Mouse (Mus musculus) MEL (cell line): ENCODE results near the gene Gm28053.

ENCODE experiments used
- CHD2 ChIP-seq: IDR thresholded peaks from 2 replicates; pipeline ENCODE4 v1.6.1; 2011; ENCODE audit warnings: low read length, improper control_type of control experiment
- CTCF ChIP-seq, 3 experiments: IDR thresholded peaks in 2 of 3; conservative IDR thresholded peaks in 1 of 3; 2 replicates each; pipeline ENCODE4 v1.5.1; 2011 to 2012; ENCODE audit warnings: low read length in 3 of 3, low read depth in 2 of 3, mild to moderate bottlenecking in 2 of 3, improper control_type of control experiment in 1 of 3, inconsistent platforms in 1 of 3, mixed read lengths in 1 of 3, moderate library complexity in 1 of 3; ENCODE audit not compliant: control insufficient read depth in 1 of 3, insufficient read depth in 1 of 3, poor library complexity in 1 of 3, severe bottlenecking in 1 of 3
- EP300 ChIP-seq, 2 experiments: IDR thresholded peaks; 2 replicates each; pipeline ENCODE4 v1.6.1; 2011; ENCODE audit warnings: improper control_type of control experiment in 2 of 2, low read length in 2 of 2, low read depth in 1 of 2, mild to moderate bottlenecking in 1 of 2
- KAT2A ChIP-seq: conservative IDR thresholded peaks from 2 replicates; pipeline ENCODE4 v1.6.1; 2012; ENCODE audit warnings: low read depth, low read length, improper control_type of control experiment, inconsistent platforms
- MAFK ChIP-seq: IDR thresholded peaks from 2 replicates; pipeline ENCODE4 v1.6.1; 2011; ENCODE audit warnings: low read depth, mild to moderate bottlenecking, low read length, improper control_type of control experiment, borderline replicate concordance
- TAL1 ChIP-seq: IDR thresholded peaks from 2 replicates; pipeline ENCODE4 v1.6.1; 2012; ENCODE audit warnings: mild to moderate bottlenecking, inconsistent platforms, low read length, moderate library complexity, mixed read lengths
- UBTF ChIP-seq: IDR thresholded peaks from 2 replicates; pipeline ENCODE4 v1.6.1; 2012; ENCODE audit warnings: low read depth, mild to moderate bottlenecking, inconsistent platforms, low read length, improper control_type of control experiment, moderate library complexity, borderline replicate concordance; ENCODE audit not compliant: insufficient read depth

- TF ChIP-seq CHD2 (no peak), KAT2A (no peak), EP300 (IDR thresholded peaks at IDR 0.05; ENCODE audit: low read depth in 1 of 2, low read length in 2 of 2) (no peak), UBTF (no peak), MAFK (no peak), CTCF (IDR thresholded peaks at IDR 0.05 in 2 of 3, conservative IDR thresholded peaks at IDR 0.05 in 1 of 3; ENCODE audit: control insufficient read depth in 1 of 3, insufficient read depth in 1 of 3, low read depth in 2 of 3, low read length in 3 of 3, poor library complexity in 1 of 3, severe bottlenecking in 1 of 3) (no peak), TAL1 (no peak)
Observed at GRCm38 (mm10) chr6:48785189-48785588, 66.8 kb downstream of the Gm28053 start.
